Mouse (Mus musculus) thymus, postnatal 10 days (tissue): Measurements from ENCODE around the gene Pck2.

ENCODE experiments used
- DNase-seq, 2 experiments: peaks; one replicate each; pipeline ENCODE4 v3.0.0; 2021; ENCODE audit warnings: low spot score in 2 of 2

Gene Pck2

DNA sequence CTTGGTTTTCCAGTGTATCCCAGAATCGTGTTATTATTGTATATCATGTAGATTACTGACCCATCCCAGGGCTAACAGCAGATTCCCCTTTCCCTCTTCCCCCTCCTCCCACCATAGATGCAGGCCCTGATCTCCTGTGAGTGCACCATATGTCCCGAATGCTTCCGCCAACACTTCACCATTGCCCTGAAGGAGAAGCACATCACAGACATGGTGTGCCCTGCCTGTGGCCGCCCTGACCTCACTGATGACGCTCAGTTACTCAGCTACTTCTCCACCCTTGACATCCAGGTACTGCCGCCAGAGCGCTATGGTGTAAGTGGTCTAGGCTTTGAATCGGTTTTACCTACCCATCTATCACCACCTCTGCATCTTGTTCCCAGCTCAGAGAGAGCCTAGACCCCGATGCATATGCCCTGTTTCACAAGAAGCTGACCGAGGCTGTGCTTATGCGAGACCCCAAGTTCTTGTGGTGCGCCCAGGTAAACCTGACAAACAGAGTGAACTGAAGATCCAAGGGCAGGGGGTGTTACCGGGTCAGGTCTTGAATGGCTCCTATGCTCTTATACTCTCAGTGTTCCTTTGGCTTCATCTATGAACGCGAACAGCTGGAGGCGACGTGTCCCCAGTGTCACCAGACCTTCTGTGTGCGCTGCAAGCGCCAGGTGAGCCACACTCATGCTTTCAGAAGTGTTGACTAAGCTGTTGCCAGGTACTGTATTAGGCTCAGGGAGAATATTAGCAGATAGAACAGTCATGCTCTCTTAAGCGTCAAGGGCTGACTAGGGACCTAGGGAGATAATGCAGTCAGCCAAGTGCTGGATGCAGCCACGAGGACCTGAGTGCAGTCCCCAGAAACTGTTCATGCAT is 58.7 kb downstream of the Pck2 start:
- DNase-seq: no peak
